Mouse (Mus musculus) kidney, adult 2 months (tissue): ENCODE data around the gene Ntm.

ENCODE experiments used
- CTCF ChIP-seq: fragments of 200-500 bp; conservative IDR thresholded peaks from 2 replicates; pipeline ENCODE4 v1.5.1; 2011; ENCODE audit warnings: low read depth, mild to moderate bottlenecking, control low read depth, low read length, moderate library complexity, mixed read lengths; ENCODE audit not compliant: insufficient read depth, insufficient read length
- POLR2A ChIP-seq: fragments of 200-500 bp; IDR thresholded peaks from one replicate; pipeline ENCODE4 v1.6.1; 2011; ENCODE audit warnings: low read depth, low read length, control low read depth

DNA sequence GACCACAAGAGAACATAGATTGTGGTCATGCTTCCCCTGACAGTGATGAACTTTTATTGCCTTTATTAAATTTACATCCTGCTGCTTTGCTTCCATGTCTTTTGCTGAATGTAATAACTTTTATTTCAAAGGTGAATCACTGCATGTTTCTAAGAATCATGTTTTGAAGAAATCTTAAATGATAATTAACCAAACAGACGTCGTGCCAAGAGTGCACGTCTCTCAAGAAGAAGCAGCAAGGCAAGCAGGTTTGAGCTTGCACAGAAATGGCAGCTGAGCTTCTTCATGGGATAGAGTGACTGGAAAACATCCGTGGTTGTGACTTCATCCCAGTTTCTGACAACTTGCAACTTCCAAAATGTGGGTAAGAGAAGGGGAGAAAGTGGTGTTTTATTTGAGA lies 34.1 kb downstream of the Ntm start:
- TF ChIP-seq CTCF, result no peak
- no peak for TF ChIP-seq POLR2A
